Mouse (Mus musculus) spleen, adult 2 months (tissue): ENCODE results near the gene Dstn. TPM values are rescaled to one million over a fixed set of nuclear protein-coding genes. Genes with fewer than 3 reads are reported as not detected.

Source experiments
- DNase-seq, 2 experiments: peaks; one replicate each; pipeline versions ENCODE4 v3.0.0 to v3.0.0-alpha.2; 2012 to 2021; ENCODE audit warnings: low spot score in 2 of 2, low read depth in 1 of 2
- H3K27ac ChIP-seq: fragments of 200-500 bp; 2 replicates; pipeline ENCODE4 v1.5.1; 2012; ENCODE audit warnings: low read length, inconsistent platforms; ENCODE audit not compliant: insufficient read depth
- H3K27me3 ChIP-seq: fragments of 200-500 bp; 2 replicates; pipeline ENCODE4 v1.6.1; 2012; ENCODE audit warnings: mild to moderate bottlenecking, moderate library complexity, low read length, inconsistent platforms; ENCODE audit not compliant: control insufficient read depth, insufficient read depth
- H3K36me3 ChIP-seq: fragments of 200-500 bp; 2 replicates; pipeline ENCODE4 v1.6.1; 2012; ENCODE audit warnings: mild to moderate bottlenecking, low read length, inconsistent platforms; ENCODE audit not compliant: control insufficient read depth, insufficient read depth
- H3K4me1 ChIP-seq: fragments of 200-500 bp; 2 replicates; pipeline ENCODE4 v1.6.1; 2011; ENCODE audit warnings: inconsistent platforms; ENCODE audit not compliant: control insufficient read depth, insufficient read depth, insufficient read length
- H3K4me3 ChIP-seq: fragments of 200-500 bp; 2 replicates; pipeline ENCODE4 v1.5.1; 2011; ENCODE audit warnings: mild to moderate bottlenecking, inconsistent platforms; ENCODE audit not compliant: insufficient read depth, insufficient read length; ENCODE audit errors: extremely low read depth
- CTCF ChIP-seq: fragments of 200-500 bp; IDR thresholded peaks from 2 replicates; pipeline ENCODE4 v1.5.1; 2011; ENCODE audit warnings: mild to moderate bottlenecking, inconsistent platforms; ENCODE audit not compliant: insufficient read depth, insufficient read length, insufficient replicate concordance; ENCODE audit errors: extremely low read depth
- POLR2A ChIP-seq: fragments of 200-500 bp; IDR thresholded peaks from 2 replicates; pipeline ENCODE4 v1.6.1; 2011; ENCODE audit warnings: low read depth, low read length, inconsistent platforms
- WGBS: fragments of 180-500 bp; shearing (Covaris S2); methylation state at CpG from one replicate; pipeline ENCODE4 v1.1.7; 2018; 5-methylcytosine and 5-hydroxymethylcytosine counted together
- polyA plus RNA-seq: library from polyadenylated mRNA; depleted of rRNA; stranded (reverse); fragments of >200 nt; gene quantifications from 2 replicates; pipeline ENCODE4 v1.2.3, GENCODE M21; 2012

The Dstn gene
- polyA plus RNA-seq, 1 experiment, result 8.8 TPM

DNA sequence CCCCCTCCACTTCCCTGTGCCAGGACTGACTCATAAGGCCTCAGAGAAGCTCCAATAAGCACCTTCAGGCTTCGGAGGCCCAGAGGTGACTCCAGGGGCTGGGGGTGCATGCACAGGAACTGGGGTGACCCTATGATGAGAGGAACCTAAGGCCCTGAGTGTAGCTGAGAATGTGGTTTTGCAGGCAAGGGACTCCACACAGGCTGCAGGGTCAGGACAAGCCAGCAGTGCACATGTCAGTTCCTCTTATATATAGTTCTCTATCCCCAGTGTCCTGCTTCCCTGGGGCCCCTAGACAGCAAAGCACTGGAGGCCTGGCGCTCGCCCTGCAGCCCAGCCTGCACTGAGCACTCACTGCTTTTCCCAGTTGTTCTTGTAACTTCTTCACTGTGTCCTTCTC is 32.9 kb downstream of the Dstn start:
- Histone ChIP-seq H3K4me1 (no peaks in the 10 kb centered on the region), H3K27ac (no peak overlapping the region), H3K36me3 (peaks cover 39% of the 10 kb centered on the region), H3K27me3 (no peaks in the 10 kb centered on the region), H3K4me3 (no peak overlapping the region)
- 89% methylated on average over 3 of the region's 3 CpGs for WGBS
- no peak for DNase-seq
- no peak for TF ChIP-seq POLR2A
- TF ChIP-seq CTCF, result no peak

- no peak overlapping the region for H3K27ac ChIP-seq
- H3K36me3 ChIP-seq, result peaks cover 43% of the 10 kb centered on the region
- 93% methylated on average over 4 of the region's 4 CpGs for WGBS
Observed at GRCm38 (mm10) chr2:143948416-143948815, 33.3 kb downstream of the Dstn start.

GRCm38 (mm10) chr2:143949217-143949616 is 34.1 kb downstream of the Dstn start:
- Histone ChIP-seq H3K4me3 (no peak overlapping the region), H3K36me3 (peaks cover 50% of the 10 kb centered on the region), H3K4me1 (no peaks in the 10 kb centered on the region), H3K27me3 (no peaks in the 10 kb centered on the region), H3K27ac (no peak overlapping the region)
- no peak for DNase-seq
- TF ChIP-seq POLR2A (no peak), CTCF (no peak)
- WGBS, result 96% methylated on average over 6 of the region's 6 CpGs

More at GRCm38 (mm10) chr2:143948416-143948815, 33.3 kb downstream of the Dstn start:
- Histone ChIP-seq H3K4me1 (no peaks in the 10 kb centered on the region), H3K4me3 (no peak overlapping the region), H3K27me3 (no peaks in the 10 kb centered on the region)
- no peak for DNase-seq
- TF ChIP-seq CTCF, result no peak
- no peak for TF ChIP-seq POLR2A

DNA sequence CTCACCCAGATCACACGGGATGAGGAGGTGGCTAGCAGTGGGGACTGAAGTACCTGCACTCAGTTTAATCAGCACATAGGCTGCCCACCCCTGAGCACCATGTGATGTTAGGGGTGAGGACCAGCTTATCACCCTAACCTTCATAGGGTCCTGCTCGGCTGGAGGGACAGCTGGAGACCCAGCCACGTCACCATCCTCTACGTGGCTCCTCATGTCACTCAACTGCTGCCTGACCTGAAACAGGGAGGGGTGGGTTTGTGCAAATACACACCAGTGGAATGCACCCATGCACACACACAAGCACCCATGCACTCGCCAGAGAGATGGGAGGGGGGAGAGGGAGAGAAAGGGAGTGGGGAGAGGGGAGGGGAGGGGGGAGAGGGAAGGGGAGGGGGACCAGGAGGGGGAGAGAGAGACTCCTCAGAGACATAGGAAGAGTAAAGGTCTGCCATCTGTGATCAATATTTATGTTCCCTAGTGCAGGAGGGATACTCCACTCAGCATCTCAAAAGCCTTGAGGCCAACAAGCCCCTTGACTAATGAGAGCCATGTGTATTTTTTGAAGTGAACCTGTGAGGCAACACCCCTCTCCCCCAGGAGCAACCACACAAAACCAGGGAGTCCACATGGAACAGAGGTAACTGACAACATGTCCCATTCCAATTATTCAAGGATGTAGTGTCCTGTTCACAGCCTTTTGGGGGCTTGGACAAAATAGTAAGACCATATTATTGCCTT is 35.3 kb downstream of the Dstn start:
- Histone ChIP-seq H3K27me3 (no peaks in the 10 kb centered on the region), H3K36me3 (peaks cover 61% of the 10 kb centered on the region), H3K4me1 (no peaks in the 10 kb centered on the region), H3K27ac (no peak overlapping the region), H3K4me3 (no peak overlapping the region)
- DNase-seq, result no peak
- WGBS, result 94% methylated on average over 5 of the region's 5 CpGs
- no peak for TF ChIP-seq POLR2A
- TF ChIP-seq CTCF, result no peak

DNA sequence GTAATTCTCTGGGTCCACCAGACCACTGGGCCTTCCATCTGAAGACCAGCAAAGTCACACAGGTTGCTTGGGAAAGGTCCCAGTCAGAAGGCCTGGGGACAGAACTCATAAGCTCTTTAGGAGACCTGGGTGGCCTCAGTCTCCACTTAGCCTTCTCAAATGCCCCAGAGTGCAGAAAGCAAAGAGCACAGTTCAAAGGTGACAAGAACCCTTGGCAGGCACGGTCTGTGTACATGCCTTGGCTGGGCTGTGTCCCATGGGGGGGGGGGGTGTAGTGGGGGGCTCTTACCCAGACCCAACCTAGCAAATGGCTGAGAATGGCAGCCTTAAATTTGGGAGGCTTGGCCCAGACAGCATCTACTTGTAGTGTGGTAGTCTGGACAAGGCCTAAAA is 35.9 kb downstream of the Dstn start:
- no peak overlapping the region for H3K27ac ChIP-seq
- DNase-seq, result no peak
- H3K27me3 ChIP-seq, result no peaks in the 10 kb centered on the region
- no peak for TF ChIP-seq POLR2A
- TF ChIP-seq CTCF, result no peak
- no peaks in the 10 kb centered on the region for H3K4me1 ChIP-seq
- H3K36me3 ChIP-seq, result peaks cover 66% of the 10 kb centered on the region
- H3K4me3 ChIP-seq, result no peak overlapping the region
- 100% methylated on average over 1 of the region's 1 CpGs for WGBS

GRCm38 (mm10) chr2:143951546-143952315 is 36.6 kb downstream of the Dstn start:
- no peak for TF ChIP-seq CTCF
- TF ChIP-seq POLR2A, result no peak
- Histone ChIP-seq H3K36me3 (peaks cover 64% of the 10 kb centered on the region), H3K27me3 (no peaks in the 10 kb centered on the region), H3K4me1 (no peaks in the 10 kb centered on the region), H3K4me3 (no peak overlapping the region), H3K27ac (no peak overlapping the region)
- DNase-seq, result no peak
- 92% methylated on average over 5 of the region's 5 CpGs for WGBS

GRCm38 (mm10) chr2:143953944-143954343 is 38.8 kb downstream of the Dstn start:
- Histone ChIP-seq H3K36me3 (peaks cover 55% of the 10 kb centered on the region), H3K27me3 (no peaks in the 10 kb centered on the region), H3K4me3 (no peak overlapping the region), H3K27ac (no peak overlapping the region), H3K4me1 (no peaks in the 10 kb centered on the region)
- 80% methylated on average over 4 of the region's 4 CpGs for WGBS
- no peak for DNase-seq
- TF ChIP-seq CTCF, result no peak
- TF ChIP-seq POLR2A, result no peak
